Mouse (Mus musculus) midbrain, embryonic 11.5 days (tissue): ENCODE results near the gene Phf21a. TPM values are rescaled to one million over a fixed set of nuclear protein-coding genes. Genes with fewer than 3 reads are reported as not detected.

Experiments used
- ATAC-seq: fragments of 200-750 bp; cut with Nextera tagmentation; 2 replicates; pipeline ENCODE4 v1.8.0; 2017; ENCODE audit warnings: moderate TSS enrichment, moderate library complexity; ENCODE audit not compliant: low FRiP score
- DNase-seq: peaks from one replicate; pipeline ENCODE4 v3.0.0; 2015; ENCODE audit warnings: low spot score; ENCODE audit errors: missing footprints
- H3K27ac ChIP-seq: fragments of 300-500 bp; sonication (generic); 2 replicates; pipeline ENCODE4 v1.5.1; 2014; ENCODE audit warnings: low read depth, low read length
- H3K27me3 ChIP-seq: fragments of 300-500 bp; sonication (generic); 2 replicates; pipeline ENCODE4 v1.6.1; 2014; ENCODE audit warnings: mild to moderate bottlenecking, low read length, moderate library complexity, mixed read lengths; ENCODE audit not compliant: control insufficient read depth, insufficient read depth
- H3K36me3 ChIP-seq: fragments of 300-500 bp; sonication (generic); 2 replicates; pipeline ENCODE4 v1.6.1; 2014; ENCODE audit warnings: mild to moderate bottlenecking, low read length, moderate library complexity, mixed read lengths; ENCODE audit not compliant: control insufficient read depth, insufficient read depth
- H3K4me1 ChIP-seq: fragments of 300-500 bp; sonication (generic); 2 replicates; pipeline ENCODE4 v1.6.1; 2014; ENCODE audit warnings: low read length; ENCODE audit not compliant: control insufficient read depth, insufficient read depth
- H3K4me2 ChIP-seq: fragments of 300-500 bp; sonication (generic); 2 replicates; pipeline ENCODE4 v1.6.1; 2014; ENCODE audit warnings: mild to moderate bottlenecking, moderate library complexity
- H3K4me3 ChIP-seq: fragments of 300-500 bp; sonication (generic); 2 replicates; pipeline ENCODE4 v1.5.1; 2014; ENCODE audit warnings: low read depth, low read length
- H3K9ac ChIP-seq: fragments of 300-500 bp; sonication (generic); 2 replicates; pipeline ENCODE4 v1.6.1; 2014; ENCODE audit warnings: low read length
- H3K9me3 ChIP-seq: fragments of 300-500 bp; sonication (generic); 2 replicates; pipeline ENCODE4 v1.6.1; 2016; ENCODE audit warnings: low read length; ENCODE audit not compliant: control insufficient read depth
- WGBS: fragments of 180-500 bp; shearing (Covaris S2); extraction: QIAGEN DNeasy Blood & Tissue Kit; methylation state at CpG from one replicate; pipeline ENCODE4 v1.1.7; 2014; 5-methylcytosine and 5-hydroxymethylcytosine counted together
- polyA plus RNA-seq: library from polyadenylated mRNA; unstranded; fragments of >200 nt; fragmentation: Nextera tagmentation; extraction: Ambion mirVana; gene quantifications from 2 replicates; pipeline ENCODE4 v1.2.1, GENCODE M21; 2014

Phf21a gene
- polyA plus RNA-seq, 1 experiment from 2014 or later, result 34.4 TPM

GRCm38 (mm10) chr2:92190960-92191359 lies 98.0 kb downstream of the Phf21a start:
- no peak for ATAC-seq
- 73% methylated on average over 5 of the region's 5 CpGs for WGBS
- H3K9me3 ChIP-seq, result no peaks in the 10 kb centered on the region

DNA sequence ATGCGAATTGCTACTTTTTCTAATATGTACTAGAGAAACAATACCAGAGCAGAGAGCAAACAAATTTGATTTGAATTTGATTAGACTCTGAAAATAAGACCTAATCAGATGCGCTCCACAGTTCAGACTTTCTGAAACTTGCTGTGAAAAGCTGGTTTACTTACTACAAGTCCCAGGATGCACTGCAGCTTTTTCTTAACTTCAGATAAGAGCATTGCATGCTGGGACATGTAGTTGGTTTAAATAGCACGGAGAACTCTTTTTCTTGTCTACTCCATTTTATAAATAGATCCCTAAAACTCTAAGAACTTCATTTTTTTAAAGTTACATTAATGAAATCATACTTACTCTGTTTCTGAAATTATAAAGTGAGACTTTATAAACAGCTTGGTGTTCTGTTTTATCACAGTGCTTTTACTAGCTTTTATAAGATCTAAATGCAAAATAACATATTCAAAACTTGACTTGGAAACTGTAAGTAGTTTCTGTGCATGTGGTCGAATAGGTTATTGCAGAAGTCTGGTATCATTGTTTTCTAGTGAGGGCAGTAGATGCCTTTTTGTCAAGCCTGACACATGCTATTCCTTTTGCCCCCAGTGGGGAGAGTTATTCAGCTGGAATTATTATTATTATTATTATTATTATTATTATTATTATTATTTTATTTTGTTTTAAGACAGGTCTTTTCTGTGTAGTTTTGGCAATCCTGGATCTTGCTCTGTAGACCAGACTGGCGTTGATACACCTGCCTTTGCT lies 99.1 kb downstream of the Phf21a start:
- Histone ChIP-seq H3K9ac (no peak overlapping the region), H3K4me3 (no peak overlapping the region), H3K9me3 (no peaks in the 10 kb centered on the region), H3K4me1 (peaks cover 12% of the 10 kb centered on the region; the same call in 1 of the 2 replicates), H3K36me3 (no peaks in the 10 kb centered on the region), H3K27me3 (no peaks in the 10 kb centered on the region), H3K4me2 (no peak overlapping the region), H3K27ac (no peak overlapping the region)
- ATAC-seq (no peak), DNase-seq (peak; percentile 91)
- 80% methylated on average over 5 of the region's 5 CpGs for WGBS

More at GRCm38 (mm10) chr2:92190960-92191359, 98.0 kb downstream of the Phf21a start:
- no peak overlapping the region for H3K9ac ChIP-seq
- no peaks in the 10 kb centered on the region for H3K27me3 ChIP-seq
- no peak overlapping the region for H3K4me2 ChIP-seq
- no peaks in the 10 kb centered on the region for H3K36me3 ChIP-seq
- no peak overlapping the region for H3K4me3 ChIP-seq
- peaks cover 20% of the 10 kb centered on the region for H3K4me1 ChIP-seq
- DNase-seq, result no peak
- H3K27ac ChIP-seq, result no peak overlapping the region

- Histone ChIP-seq H3K9me3 (no peaks in the 10 kb centered on the region), H3K9ac (no peak overlapping the region), H3K27me3 (no peaks in the 10 kb centered on the region), H3K4me3 (no peak overlapping the region), H3K4me2 (no peak overlapping the region), H3K36me3 (no peaks in the 10 kb centered on the region), H3K27ac (no peak overlapping the region), H3K4me1 (peaks cover 5% of the 10 kb centered on the region; the same call in 1 of the 2 replicates)
- 75% methylated on average over 6 of the region's 6 CpGs for WGBS
- ATAC-seq (no peak), DNase-seq (no peak)
Measured at GRCm38 (mm10) chr2:92198126-92198525, 105.2 kb downstream of the Phf21a start.

DNA sequence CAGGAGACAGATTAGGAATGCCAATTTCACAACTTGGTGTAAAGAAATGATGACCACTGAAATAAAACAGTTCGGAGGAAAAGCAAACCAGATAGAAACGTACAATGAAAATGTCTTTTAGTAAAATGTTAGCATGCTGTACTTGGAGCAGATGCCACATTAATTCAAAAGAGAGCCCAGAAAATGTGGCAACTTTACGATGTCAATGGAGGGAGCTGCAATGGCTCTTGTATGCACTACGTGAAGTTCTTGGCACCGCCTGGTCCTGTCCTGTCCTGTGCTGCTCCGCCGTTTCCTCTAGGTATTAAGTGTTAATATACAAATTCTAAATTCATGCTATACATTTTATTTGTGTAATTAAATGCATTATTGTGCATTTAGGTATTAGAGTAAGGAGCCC lies 105.8 kb downstream of the Phf21a start:
- 93% methylated on average over 7 of the region's 7 CpGs for WGBS

DNA sequence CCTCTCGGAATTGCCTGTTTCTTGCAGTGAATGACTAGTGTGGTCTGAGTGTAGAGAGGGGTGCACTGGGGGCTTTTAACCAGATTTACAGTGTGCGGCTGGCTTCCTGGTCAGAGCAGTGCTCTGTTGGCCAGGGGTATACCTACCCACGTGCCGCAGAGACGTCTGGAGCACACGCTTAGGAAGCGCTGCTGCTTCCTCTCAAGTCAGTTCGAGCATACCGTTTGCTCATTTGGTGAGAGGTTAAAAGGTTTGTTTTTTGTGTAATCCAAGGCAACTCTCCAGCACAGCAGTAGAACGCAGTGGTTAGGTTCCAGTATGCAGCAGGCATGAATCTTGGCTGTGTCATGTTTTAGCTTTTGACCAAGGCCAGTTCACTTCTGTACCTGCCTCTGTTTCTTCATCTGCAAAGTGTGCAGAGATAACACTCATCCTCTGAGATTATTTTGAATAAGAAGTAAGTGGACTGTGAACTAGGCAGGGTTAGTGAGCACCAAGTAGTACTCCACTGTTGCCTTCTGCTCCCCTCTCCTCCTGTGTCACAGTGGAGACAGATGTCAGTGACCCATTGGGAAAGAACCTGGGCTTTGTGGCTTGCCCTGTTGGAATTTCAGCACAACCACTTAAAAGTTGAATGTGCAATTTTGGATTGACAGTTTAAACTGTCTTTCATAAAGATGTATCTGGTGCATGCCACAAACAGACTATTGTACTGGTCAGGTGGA lies 106.8 kb downstream of the Phf21a start:
- no peaks in the 10 kb centered on the region for H3K9me3 ChIP-seq
- WGBS, result 75% methylated on average over 10 of the region's 10 CpGs
- H3K36me3 ChIP-seq, result no peaks in the 10 kb centered on the region
- no peak overlapping the region for H3K4me3 ChIP-seq
- no peak for ATAC-seq
- DNase-seq, result no peak
- no peak overlapping the region for H3K4me2 ChIP-seq
- H3K4me1 ChIP-seq, result peaks cover 7% of the 10 kb centered on the region; the same call in 1 of the 2 replicates
- no peak overlapping the region for H3K9ac ChIP-seq
- H3K27ac ChIP-seq, result no peak overlapping the region
- H3K27me3 ChIP-seq, result no peaks in the 10 kb centered on the region

More for the DNA sequence above, 105.8 kb downstream of the Phf21a start:
- Histone ChIP-seq H3K4me1 (peaks cover 5% of the 10 kb centered on the region; the same call in 1 of the 2 replicates), H3K9ac (no peak overlapping the region), H3K4me2 (no peak overlapping the region), H3K4me3 (no peak overlapping the region), H3K27me3 (no peaks in the 10 kb centered on the region), H3K36me3 (no peaks in the 10 kb centered on the region), H3K9me3 (no peaks in the 10 kb centered on the region), H3K27ac (no peak overlapping the region)
- no peak for DNase-seq
- no peak for ATAC-seq

DNA sequence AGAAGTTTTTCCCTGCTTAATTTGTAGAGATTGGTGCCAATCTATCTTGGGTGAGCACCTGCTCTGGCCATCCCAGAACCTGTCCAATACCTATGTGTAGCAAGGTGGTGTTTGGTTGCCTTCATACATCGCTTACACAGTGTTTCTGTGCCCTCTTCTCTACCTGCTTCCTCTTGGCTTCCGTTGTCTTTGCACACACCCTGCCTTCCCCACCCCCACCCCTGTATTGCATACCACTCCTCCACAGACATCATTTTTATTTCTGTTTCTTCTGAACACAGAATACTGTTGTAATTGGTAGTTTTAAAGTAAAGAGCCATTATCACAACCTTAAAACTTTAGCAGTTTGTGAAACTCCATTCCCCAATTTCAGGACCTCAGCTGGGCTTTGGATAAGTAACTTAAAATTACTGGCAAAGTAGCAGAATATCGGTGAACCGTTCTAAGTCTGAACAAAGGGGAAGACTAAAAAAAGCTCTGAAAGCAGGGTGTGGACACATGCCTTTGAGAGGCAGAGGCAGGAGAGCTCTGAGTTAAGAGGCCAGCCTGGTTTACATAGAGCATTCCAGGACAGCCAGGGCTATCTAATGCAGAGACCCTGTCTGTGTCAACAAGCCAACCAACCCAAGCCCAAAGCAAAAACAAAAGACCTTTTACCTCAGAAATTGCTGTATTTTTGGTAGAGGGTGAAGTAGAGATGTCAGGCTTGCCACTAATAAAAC lies 109.6 kb downstream of the Phf21a start:
- Histone ChIP-seq H3K27me3 (no peaks in the 10 kb centered on the region), H3K27ac (no peak overlapping the region), H3K36me3 (no peaks in the 10 kb centered on the region), H3K4me3 (no peak overlapping the region), H3K4me1 (peaks cover 9% of the 10 kb centered on the region), H3K9ac (no peak overlapping the region), H3K9me3 (no peaks in the 10 kb centered on the region), H3K4me2 (no peak overlapping the region)
- ATAC-seq (no peak), DNase-seq (no peak)
- 70% methylated on average over 4 of the region's 4 CpGs for WGBS

DNA sequence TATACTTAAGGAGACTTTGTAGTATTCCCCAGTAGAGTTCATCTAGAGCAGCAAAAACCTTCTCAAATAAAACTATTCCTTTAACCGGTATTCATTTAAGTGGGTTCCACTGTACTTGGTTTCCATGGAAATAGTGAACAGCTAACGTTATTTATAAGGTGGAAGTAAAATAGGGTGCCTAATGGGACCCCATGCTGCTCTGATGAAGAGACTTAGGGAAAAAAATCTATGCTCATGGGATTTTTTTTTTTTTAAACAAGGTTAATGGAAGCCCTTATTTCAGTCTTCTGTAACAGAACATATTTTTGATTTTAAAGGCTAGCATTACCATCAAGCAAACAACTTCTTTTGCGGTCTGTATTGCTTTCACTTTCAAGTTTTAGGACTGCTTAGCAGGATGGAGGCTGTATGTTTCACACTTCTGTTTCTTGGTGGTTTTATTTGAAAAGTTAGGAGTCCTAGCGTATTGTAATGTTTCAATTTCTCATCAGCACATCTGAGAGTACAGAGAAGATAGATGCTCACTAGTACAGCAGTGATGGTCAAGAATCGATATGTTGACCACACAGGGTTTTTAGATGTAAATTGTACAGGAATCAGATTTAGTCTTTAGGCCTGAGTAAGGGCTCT lies 112.2 kb downstream of the Phf21a start:
- ATAC-seq (no peak), DNase-seq (no peak)
- H3K27ac ChIP-seq, result no peak overlapping the region

GRCm38 (mm10) chr2:92210409-92210808 lies 117.5 kb downstream of the Phf21a start:
- DNase-seq (no peak), ATAC-seq (no peak)
- peaks cover 3% of the 10 kb centered on the region for H3K4me1 ChIP-seq
- no peaks in the 10 kb centered on the region for H3K27me3 ChIP-seq
- H3K36me3 ChIP-seq, result no peaks in the 10 kb centered on the region
- 98% methylated on average over 1 of the region's 1 CpGs for WGBS
- no peak overlapping the region for H3K4me3 ChIP-seq
- no peak overlapping the region for H3K4me2 ChIP-seq
- H3K9ac ChIP-seq, result no peak overlapping the region
- no peak overlapping the region for H3K27ac ChIP-seq
- H3K9me3 ChIP-seq, result no peaks in the 10 kb centered on the region

More for the DNA sequence above, 112.2 kb downstream of the Phf21a start:
- H3K9me3 ChIP-seq, result no peaks in the 10 kb centered on the region
- peaks cover 5% of the 10 kb centered on the region for H3K4me1 ChIP-seq
- no peak overlapping the region for H3K4me2 ChIP-seq
- WGBS, result 80% methylated on average over 5 of the region's 5 CpGs
- H3K36me3 ChIP-seq, result no peaks in the 10 kb centered on the region
- H3K9ac ChIP-seq, result no peak overlapping the region
- H3K4me3 ChIP-seq, result no peak overlapping the region
- H3K27me3 ChIP-seq, result no peaks in the 10 kb centered on the region
